Mouse (Mus musculus): ENCODE measurements at regions not wholly inside any gene's neighbourhood (a gene's known extent, or its start where the extent isn't known, plus 50 kb on each side); places are given as distances from the start of the nearest gene placed in this dataset.

GRCm38 (mm10) chr9:88238346-88238745, 88.7 kb upstream of the Nt5e start:
- TF ChIP-seq CEBPB (IDR thresholded peaks at IDR 0.05; ENCODE audit: low read depth), result no peak
- no peak for TF ChIP-seq USF1 (IDR thresholded peaks at IDR 0.05; ENCODE audit: low read depth)
- no peak for TF ChIP-seq MAX (IDR thresholded peaks at IDR 0.05)
- TF ChIP-seq CTCF (IDR thresholded peaks at IDR 0.05; ENCODE audit: control insufficient read depth, insufficient read depth, insufficient read length), result no peak
- TF ChIP-seq FOSL1 (IDR thresholded peaks at IDR 0.05; ENCODE audit: insufficient read depth, low read length, poor library complexity, severe bottlenecking), result no peak
- TF ChIP-seq MYOG (IDR thresholded peaks at IDR 0.05; ENCODE audit: control insufficient read depth, extremely low read depth, insufficient read length), result no peak
- peak; percentile 62 for TF ChIP-seq MYOD1 (IDR thresholded peaks at IDR 0.05; ENCODE audit: control insufficient read depth, insufficient read length, low read depth)
- H3K79me3 ChIP-seq (ENCODE audit: low read depth), result no peaks in the 10 kb centered on the region

GRCm38 (mm10) chr9:88240740-88241139, 86.3 kb upstream of the Nt5e start:
- H3K36me3 ChIP-seq (ENCODE audit: control insufficient read depth, insufficient read depth), result no peaks in the 10 kb centered on the region
- TF ChIP-seq CEBPB (IDR thresholded peaks at IDR 0.05; ENCODE audit: low read depth) (no peak), CTCF (IDR thresholded peaks at IDR 0.05; ENCODE audit: control insufficient read depth, insufficient read depth, insufficient read length) (no peak), MAX (IDR thresholded peaks at IDR 0.05) (no peak), MYOD1 (IDR thresholded peaks at IDR 0.05; ENCODE audit: control insufficient read depth, insufficient read length, low read depth) (no peak), FOSL1 (IDR thresholded peaks at IDR 0.05; ENCODE audit: insufficient read depth, low read length, poor library complexity, severe bottlenecking) (no peak), MYOG (IDR thresholded peaks at IDR 0.05; ENCODE audit: control insufficient read depth, extremely low read depth, insufficient read length) (no peak), USF1 (IDR thresholded peaks at IDR 0.05; ENCODE audit: low read depth) (no peak)
- no peak overlapping the region for H3ac ChIP-seq (ENCODE audit: control insufficient read depth, insufficient read length, low read depth)
- no peaks in the 10 kb centered on the region for H3K27me3 ChIP-seq (ENCODE audit: control insufficient read depth, insufficient read depth, insufficient read length)
- H3K79me3 ChIP-seq (ENCODE audit: low read depth), result no peaks in the 10 kb centered on the region
- H3K79me2 ChIP-seq (ENCODE audit: control insufficient read depth, insufficient read depth), result no peaks in the 10 kb centered on the region
- no peak overlapping the region for H3K4me3 ChIP-seq (ENCODE audit: insufficient read depth, poor library complexity, severe bottlenecking)

More at GRCm38 (mm10) chr9:88238346-88238745, 88.7 kb upstream of the Nt5e start:
- H3K4me3 ChIP-seq (ENCODE audit: insufficient read depth, poor library complexity, severe bottlenecking), result no peak overlapping the region
- H3ac ChIP-seq (ENCODE audit: control insufficient read depth, insufficient read length, low read depth), result no peak overlapping the region
- no peaks in the 10 kb centered on the region for H3K36me3 ChIP-seq (ENCODE audit: control insufficient read depth, insufficient read depth)
- no peaks in the 10 kb centered on the region for H3K27me3 ChIP-seq (ENCODE audit: control insufficient read depth, insufficient read depth, insufficient read length)
- H3K79me2 ChIP-seq (ENCODE audit: control insufficient read depth, insufficient read depth), result no peaks in the 10 kb centered on the region

- Histone ChIP-seq H3ac (ENCODE audit: control insufficient read depth, insufficient read length, low read depth) (no peak overlapping the region), H3K4me3 (ENCODE audit: insufficient read depth, poor library complexity, severe bottlenecking) (no peak overlapping the region), H3K79me3 (ENCODE audit: low read depth) (no peaks in the 10 kb centered on the region), H3K27me3 (ENCODE audit: control insufficient read depth, insufficient read depth, insufficient read length) (no peaks in the 10 kb centered on the region), H3K79me2 (ENCODE audit: control insufficient read depth, insufficient read depth) (no peaks in the 10 kb centered on the region), H3K36me3 (ENCODE audit: control insufficient read depth, insufficient read depth) (no peaks in the 10 kb centered on the region)
- TF ChIP-seq FOSL1 (IDR thresholded peaks at IDR 0.05; ENCODE audit: insufficient read depth, low read length, poor library complexity, severe bottlenecking) (no peak), CTCF (IDR thresholded peaks at IDR 0.05; ENCODE audit: control insufficient read depth, insufficient read depth, insufficient read length) (peak; percentile 35), MAX (IDR thresholded peaks at IDR 0.05) (peak; percentile 60), MYOG (IDR thresholded peaks at IDR 0.05; ENCODE audit: control insufficient read depth, extremely low read depth, insufficient read length) (no peak)
Measured at GRCm38 (mm10) chr9:88241203-88241995, 85.6 kb upstream of the Nt5e start.

- Histone ChIP-seq H3K36me3 (ENCODE audit: control insufficient read depth, insufficient read depth) (no peaks in the 10 kb centered on the region), H3K27me3 (ENCODE audit: control insufficient read depth, insufficient read depth, insufficient read length) (no peaks in the 10 kb centered on the region), H3K79me2 (ENCODE audit: control insufficient read depth, insufficient read depth) (no peaks in the 10 kb centered on the region), H3K79me3 (ENCODE audit: low read depth) (no peaks in the 10 kb centered on the region), H3ac (ENCODE audit: control insufficient read depth, insufficient read length, low read depth) (no peak overlapping the region), H3K4me3 (ENCODE audit: insufficient read depth, poor library complexity, severe bottlenecking) (no peak overlapping the region)
- TF ChIP-seq CTCF (IDR thresholded peaks at IDR 0.05; ENCODE audit: control insufficient read depth, insufficient read depth, insufficient read length) (no peak), USF1 (IDR thresholded peaks at IDR 0.05; ENCODE audit: low read depth) (no peak), FOSL1 (IDR thresholded peaks at IDR 0.05; ENCODE audit: insufficient read depth, low read length, poor library complexity, severe bottlenecking) (no peak), MAX (IDR thresholded peaks at IDR 0.05) (no peak), MYOD1 (IDR thresholded peaks at IDR 0.05; ENCODE audit: control insufficient read depth, insufficient read length, low read depth) (no peak), CEBPB (IDR thresholded peaks at IDR 0.05; ENCODE audit: low read depth) (no peak), MYOG (IDR thresholded peaks at IDR 0.05; ENCODE audit: control insufficient read depth, extremely low read depth, insufficient read length) (no peak)
Measured at GRCm38 (mm10) chr9:88242530-88242929, 84.5 kb upstream of the Nt5e start.

GRCm38 (mm10) chr9:88244492-88244891, 82.5 kb upstream of the Nt5e start:
- H3K4me3 ChIP-seq (ENCODE audit: insufficient read depth, poor library complexity, severe bottlenecking), result no peak overlapping the region
- no peaks in the 10 kb centered on the region for H3K27me3 ChIP-seq (ENCODE audit: control insufficient read depth, insufficient read depth, insufficient read length)
- no peaks in the 10 kb centered on the region for H3K36me3 ChIP-seq (ENCODE audit: control insufficient read depth, insufficient read depth)
- no peaks in the 10 kb centered on the region for H3K79me3 ChIP-seq (ENCODE audit: low read depth)
- H3ac ChIP-seq (ENCODE audit: control insufficient read depth, insufficient read length, low read depth), result no peak overlapping the region
- no peaks in the 10 kb centered on the region for H3K79me2 ChIP-seq (ENCODE audit: control insufficient read depth, insufficient read depth)
- TF ChIP-seq MAX (IDR thresholded peaks at IDR 0.05) (no peak), MYOG (IDR thresholded peaks at IDR 0.05; ENCODE audit: control insufficient read depth, extremely low read depth, insufficient read length) (no peak), CTCF (IDR thresholded peaks at IDR 0.05; ENCODE audit: control insufficient read depth, insufficient read depth, insufficient read length) (no peak), FOSL1 (IDR thresholded peaks at IDR 0.05; ENCODE audit: insufficient read depth, low read length, poor library complexity, severe bottlenecking) (no peak), USF1 (IDR thresholded peaks at IDR 0.05; ENCODE audit: low read depth) (no peak), MYOD1 (IDR thresholded peaks at IDR 0.05; ENCODE audit: control insufficient read depth, insufficient read length, low read depth) (no peak), CEBPB (IDR thresholded peaks at IDR 0.05; ENCODE audit: low read depth) (no peak)

Measured in C2C12 (cell line).